Mouse (Mus musculus) bone marrow macrophage, adult 2 months (primary cell): ENCODE measurements around the gene Per1. TPM values are rescaled to one million over a fixed set of nuclear protein-coding genes. Genes with fewer than 3 reads are reported as not detected.

Experiments used
- H3K27ac ChIP-seq: 2 replicates; pipeline ENCODE4 v1.5.1; 2012; ENCODE audit warnings: low read depth, low read length; ENCODE audit not compliant: insufficient read depth
- H3K4me1 ChIP-seq: 2 replicates; pipeline ENCODE4 v1.6.1; 2012; ENCODE audit warnings: low read length; ENCODE audit not compliant: control insufficient read depth, insufficient read depth
- H3K4me3 ChIP-seq: 2 replicates; pipeline ENCODE4 v1.5.1; 2012; ENCODE audit warnings: mild to moderate bottlenecking, low read length, moderate library complexity; ENCODE audit not compliant: insufficient read depth
- CTCF ChIP-seq: IDR thresholded peaks from 2 replicates; pipeline ENCODE4 v1.5.1; 2012; ENCODE audit warnings: low read depth, mild to moderate bottlenecking, low read length, moderate library complexity
- POLR2A ChIP-seq: IDR thresholded peaks from 2 replicates; pipeline ENCODE4 v1.6.1; 2012; ENCODE audit warnings: mild to moderate bottlenecking, low read depth, low read length, borderline replicate concordance
- polyA plus RNA-seq: library from polyadenylated mRNA; stranded (reverse); fragments of >200 nt; gene quantifications from 2 replicates; pipeline ENCODE4 v1.2.4, GENCODE M21; 2012; ENCODE audit not compliant: missing spikeins, insufficient read depth, insufficient read length

Gene Per1
- polyA plus RNA-seq, 1 experiment: 35.9 TPM

DNA sequence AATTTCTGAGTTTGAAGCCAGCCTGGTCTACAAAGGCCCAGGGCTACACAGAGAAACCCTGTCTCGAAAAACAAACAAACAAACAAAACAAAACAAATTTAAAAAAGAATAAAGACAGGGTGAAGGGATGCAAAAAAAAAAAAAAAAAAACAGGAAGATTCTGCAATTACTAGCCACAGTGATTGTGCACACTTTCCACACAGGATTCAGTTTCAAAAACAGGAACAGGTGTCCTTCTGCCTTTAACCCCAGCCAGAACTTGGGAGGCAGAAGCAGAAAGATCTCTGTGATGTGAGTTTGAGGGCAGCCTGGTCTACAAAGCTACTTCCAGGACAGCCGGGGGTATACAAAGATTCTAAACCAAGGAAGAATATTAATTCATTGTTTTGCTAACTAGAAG, 36.8 kb upstream of the Per1 start:
- peak overlapping the region; percentile 82 for H3K27ac ChIP-seq
- H3K4me1 ChIP-seq: peaks cover 27% of the 10 kb centered on the region
- TF ChIP-seq CTCF (no peak), POLR2A (no peak)
- peak overlapping the region; percentile 84 for H3K4me3 ChIP-seq

DNA sequence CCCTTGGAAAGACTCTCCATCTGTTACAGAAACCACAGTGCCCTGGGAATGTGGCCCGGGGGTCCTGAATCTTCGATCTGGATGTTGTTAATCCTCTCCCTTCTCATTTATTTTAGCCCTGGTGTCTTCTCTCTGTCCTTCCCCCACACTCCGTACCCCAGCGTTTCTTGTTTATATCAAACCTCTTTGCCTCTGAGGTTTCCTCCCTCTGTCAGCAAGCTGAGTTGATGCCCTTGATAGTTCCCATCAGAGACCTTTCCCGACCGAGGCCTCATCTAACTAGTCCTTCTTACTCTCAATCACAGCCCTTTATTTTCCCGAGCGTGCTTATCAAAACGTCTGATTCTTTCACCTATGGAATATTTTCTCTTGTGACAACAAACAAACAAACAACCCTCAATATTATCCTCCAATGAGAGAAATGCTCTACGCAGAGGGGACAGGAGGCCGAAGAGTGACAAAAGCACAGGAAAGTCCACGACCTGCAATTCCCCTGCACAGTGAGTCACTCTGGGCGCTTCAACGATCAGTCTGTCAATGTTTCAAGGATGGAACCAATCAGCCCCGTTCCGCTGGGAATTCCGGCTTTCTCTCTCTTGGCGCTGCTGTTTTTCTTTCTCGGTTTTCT, 36.2 kb upstream of the Per1 start:
- TF ChIP-seq CTCF (no peak), POLR2A (no peak)
- H3K4me1 ChIP-seq: peaks cover 23% of the 10 kb centered on the region
- H3K27ac ChIP-seq: peak overlapping the region; percentile 82
- peak overlapping the region; percentile 84 for H3K4me3 ChIP-seq

DNA sequence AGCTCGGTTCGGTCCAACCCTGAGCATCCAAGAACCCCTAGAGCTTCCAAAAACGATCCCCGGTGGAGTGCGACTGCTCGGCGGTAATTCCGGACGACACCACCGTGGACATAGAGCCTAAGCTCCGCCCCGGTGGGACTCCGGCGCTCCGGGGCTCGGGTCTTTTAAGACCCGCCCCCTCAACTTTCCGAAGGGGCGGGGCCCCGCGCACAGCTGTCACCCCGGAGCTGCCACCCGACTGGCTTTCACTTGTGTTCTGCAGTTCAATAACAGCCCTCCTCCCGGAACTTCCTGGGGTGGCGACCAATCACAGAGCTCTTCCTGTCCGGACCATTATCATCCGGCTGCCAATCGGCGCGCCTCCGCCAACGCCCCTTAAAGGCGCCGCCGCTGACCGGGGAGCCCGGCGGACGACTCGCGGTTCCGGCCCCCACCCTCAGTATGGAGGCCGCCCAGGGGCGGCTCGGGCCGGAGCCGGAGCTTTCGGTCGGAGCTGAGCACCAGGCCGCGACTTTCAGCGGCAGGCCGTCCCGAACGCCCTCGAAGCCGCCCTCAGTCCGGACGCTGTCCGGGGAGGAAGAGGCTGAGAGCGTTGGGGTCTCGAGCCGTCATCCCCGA, 35.6 kb upstream of the Per1 start, which contains the start of gene Borcs6:
Borcs6 (plus strand) TSS at position 361 of the 618 bp plus-strand sequence.
- Histone ChIP-seq H3K4me1 (peaks cover 21% of the 10 kb centered on the region), H3K4me3 (peak within 1 kb of the TSS; percentile 84), H3K27ac (peak within 1 kb of the TSS; percentile 82)
- no peak for TF ChIP-seq CTCF
- TF ChIP-seq POLR2A: 0 out of 2 replicates have a peak, but pooled peaks have one; percentile 15

DNA sequence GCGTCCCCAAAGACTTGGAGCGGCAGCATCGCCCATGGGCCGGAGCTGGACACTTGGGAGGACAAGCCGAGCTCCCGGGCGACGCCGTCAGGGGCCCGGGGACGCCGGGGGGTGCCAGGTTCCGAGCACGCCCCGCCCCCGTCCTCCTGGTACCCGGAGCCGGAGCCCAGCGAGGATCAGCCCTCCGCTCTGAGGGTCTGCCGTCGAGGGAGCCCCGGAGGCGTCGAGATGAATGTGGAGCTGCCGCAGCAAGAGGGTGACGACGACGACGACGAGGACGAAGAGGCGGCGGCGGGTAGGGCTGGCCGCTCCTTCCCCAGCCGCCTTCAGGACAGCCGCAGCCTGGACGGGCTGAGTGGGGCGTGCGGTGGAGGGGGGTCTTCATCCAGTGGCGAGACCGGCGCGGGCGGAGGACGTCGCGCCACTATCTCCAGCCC, 35.0 kb upstream of the Per1 start:
- peak overlapping the region; percentile 81 for H3K4me3 ChIP-seq
- no peak for TF ChIP-seq POLR2A
- no peak for TF ChIP-seq CTCF
- H3K4me1 ChIP-seq: peaks cover 24% of the 10 kb centered on the region
- H3K27ac ChIP-seq: peak overlapping the region; percentile 74

DNA sequence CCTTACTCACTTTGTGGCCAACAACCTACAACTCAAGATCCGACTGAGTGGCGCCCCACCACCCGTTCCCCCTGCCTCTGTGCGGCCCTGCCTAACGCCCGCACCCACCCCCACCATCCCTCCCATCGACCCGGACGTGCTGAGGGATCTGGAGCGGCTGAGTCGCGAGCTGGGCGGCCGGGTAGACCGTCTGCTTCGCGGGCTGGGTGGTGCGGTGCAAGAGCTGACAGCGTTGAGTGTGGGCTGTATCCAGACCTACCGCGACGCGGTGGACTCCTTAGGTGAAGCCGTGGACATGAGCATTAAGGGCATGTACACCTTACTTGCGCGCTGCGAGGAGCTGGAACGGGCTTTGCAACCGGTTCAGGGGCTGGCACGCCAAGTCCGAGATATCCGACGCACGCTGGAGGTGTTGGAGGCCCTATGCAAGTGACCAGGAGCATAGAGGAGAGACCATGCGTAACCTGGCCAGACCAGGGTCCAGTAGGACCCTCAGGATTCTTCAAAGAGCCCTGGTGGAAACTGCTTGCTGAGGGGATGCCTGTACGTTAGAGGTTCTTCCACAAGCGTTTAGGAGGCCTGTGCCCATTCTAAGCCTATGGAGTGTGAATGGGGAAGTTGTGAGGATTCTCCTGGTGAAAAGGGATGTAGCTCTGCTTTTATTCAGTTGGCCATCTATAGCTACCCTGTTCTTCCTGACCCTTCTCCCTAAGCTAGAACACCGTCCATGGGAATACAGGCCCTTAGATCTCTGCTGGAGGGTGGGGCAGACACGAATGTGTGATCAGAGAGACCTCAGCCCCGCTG, 34.4 kb upstream of the Per1 start:
- H3K4me3 ChIP-seq: peak overlapping the region; percentile 81
- H3K27ac ChIP-seq: peak overlapping the region; percentile 74
- no peak for TF ChIP-seq POLR2A
- peaks cover 19% of the 10 kb centered on the region for H3K4me1 ChIP-seq

DNA sequence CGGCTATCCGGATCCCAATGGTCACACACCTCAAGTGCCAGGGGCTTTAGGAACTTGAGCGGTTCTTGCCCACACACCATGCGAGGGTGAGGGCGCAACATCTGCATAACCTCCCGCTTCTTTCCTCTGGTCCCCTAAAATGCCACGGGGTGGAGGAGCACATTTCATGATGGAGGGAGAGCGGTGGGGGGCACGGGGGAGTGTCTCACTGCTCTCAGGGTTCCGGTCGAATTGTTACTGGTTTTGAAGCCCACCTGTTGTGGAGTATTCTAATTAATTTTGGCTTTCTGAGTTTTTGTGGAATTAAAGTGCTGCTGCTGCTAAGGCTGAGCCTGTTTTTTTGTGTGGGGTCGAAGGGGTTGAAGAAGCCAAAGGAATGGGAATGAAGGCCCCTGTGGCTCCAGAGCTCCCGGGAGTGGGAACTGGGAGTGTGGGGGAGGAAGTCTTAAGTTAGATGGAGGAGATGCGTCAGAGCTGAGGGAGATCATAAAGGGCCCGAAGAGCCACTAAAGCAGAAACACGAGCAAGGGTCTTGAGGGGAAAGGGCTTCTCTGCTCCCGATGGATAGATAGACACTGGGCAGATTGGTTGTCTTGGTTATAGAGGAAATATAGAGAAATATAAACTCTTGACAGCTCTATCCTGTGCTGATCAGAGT, 33.6 kb upstream of the Per1 start:
- Histone ChIP-seq H3K27ac (peak overlapping the region; percentile 11; the same call in 1 of the 2 replicates), H3K4me1 (peaks cover 13% of the 10 kb centered on the region), H3K4me3 (peak overlapping the region; percentile 81)
- TF ChIP-seq CTCF (no peak), POLR2A (no peak)

DNA sequence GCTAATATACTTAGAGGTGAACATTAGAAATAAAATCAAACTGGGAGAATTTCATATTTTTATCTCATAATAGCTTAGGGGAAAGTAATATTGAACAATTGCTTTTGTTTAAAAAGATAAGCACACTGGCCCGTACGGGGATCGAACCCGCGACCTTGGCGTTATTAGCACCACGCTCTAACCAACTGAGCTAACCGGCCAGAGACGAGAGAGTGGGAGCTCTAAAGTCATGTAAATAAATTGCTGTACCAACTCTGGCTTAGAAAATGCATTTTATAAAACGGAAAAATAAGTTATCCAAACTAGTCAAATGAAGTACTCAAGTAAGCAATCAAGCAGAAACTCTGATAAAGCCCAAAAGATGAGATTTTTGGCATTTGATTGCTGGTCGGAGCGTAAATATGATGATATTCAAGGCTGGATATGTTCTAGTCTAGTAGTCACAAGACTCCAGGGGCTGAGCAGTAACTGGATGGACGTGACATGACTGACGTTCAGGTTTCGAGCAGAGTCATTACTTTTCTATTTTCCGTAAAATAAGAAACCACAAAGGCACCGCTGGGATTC, 32.7 kb upstream of the Per1 start:
- H3K4me3 ChIP-seq: peak overlapping the region; percentile 59
- peak overlapping the region; percentile 86 for H3K27ac ChIP-seq
- peaks cover 18% of the 10 kb centered on the region for H3K4me1 ChIP-seq
- no peak for TF ChIP-seq POLR2A
- TF ChIP-seq CTCF: no peak

DNA sequence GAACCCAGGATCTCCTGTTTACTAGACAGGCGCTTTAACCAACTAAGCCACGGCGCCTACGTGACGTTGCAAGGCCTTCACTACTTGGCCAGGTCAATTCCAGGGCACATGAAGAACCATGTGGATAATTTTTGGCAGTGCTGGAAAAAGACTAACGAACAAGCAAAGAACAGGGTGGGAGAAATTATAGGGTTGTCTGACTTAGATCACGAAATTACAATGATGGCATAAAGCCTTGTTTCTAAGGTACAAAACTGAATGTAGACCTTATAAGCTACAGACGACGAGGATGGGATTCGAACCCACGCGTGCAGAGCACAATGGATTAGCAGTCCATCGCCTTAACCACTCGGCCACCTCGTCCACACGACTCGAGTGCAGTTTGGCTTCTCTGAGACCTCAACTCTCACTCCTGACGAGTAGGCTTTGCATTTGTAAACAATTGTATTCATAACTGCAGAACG, 32.2 kb upstream of the Per1 start:
- no peak for TF ChIP-seq CTCF
- TF ChIP-seq POLR2A: no peak
- Histone ChIP-seq H3K4me3 (peak overlapping the region; percentile 80), H3K27ac (peak overlapping the region; percentile 86), H3K4me1 (peaks cover 18% of the 10 kb centered on the region)

DNA sequence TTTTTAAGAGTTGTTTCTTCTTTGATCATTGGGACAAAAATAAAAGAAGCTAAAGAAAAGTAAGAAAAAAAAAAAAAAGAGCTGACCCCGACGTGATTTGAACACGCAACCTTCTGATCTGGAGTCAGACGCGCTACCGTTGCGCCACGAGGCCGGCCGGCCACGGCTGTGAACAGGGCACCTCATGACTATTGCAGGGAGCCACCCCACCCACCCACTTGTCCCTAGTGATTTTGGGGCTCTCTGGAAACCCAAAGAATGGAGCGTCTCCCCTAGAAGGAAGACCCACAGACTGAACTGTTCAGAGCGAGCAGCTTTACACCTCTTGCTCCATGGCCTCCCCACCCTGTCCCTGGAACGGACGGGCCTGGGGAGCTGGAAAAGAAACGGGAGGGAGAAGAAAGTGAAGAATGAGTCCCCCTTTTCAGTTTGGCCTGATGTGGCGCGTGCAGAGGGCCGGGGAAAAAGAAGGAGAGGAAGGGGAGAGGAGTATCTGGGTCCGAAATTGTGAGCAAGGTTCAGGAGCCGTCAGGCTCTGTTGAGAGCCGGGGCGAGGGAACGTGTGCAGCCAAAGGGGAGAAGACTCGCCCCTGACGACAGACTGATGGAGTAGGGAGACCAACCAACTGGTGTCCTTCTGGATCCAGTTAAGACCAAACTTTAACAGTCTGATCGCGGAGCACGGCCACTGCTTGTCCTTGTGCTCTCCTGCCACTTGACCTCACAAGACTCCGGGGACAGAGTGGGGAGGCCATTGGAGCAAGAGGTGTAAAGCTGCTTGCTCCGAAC, 31.4 kb upstream of the Per1 start:
- Histone ChIP-seq H3K4me3 (peak overlapping the region; percentile 80), H3K4me1 (peaks cover 18% of the 10 kb centered on the region), H3K27ac (peak overlapping the region; percentile 77)
- no peak for TF ChIP-seq CTCF
